Mouse (Mus musculus) thymus, postnatal 36 days (tissue): ENCODE measurements around the gene Slc35d1.

ENCODE experiments used
- DNase-seq, 2 experiments: peaks; one replicate each; pipeline ENCODE4 v3.0.0; 2022; ENCODE audit warnings: mixed read lengths in 2 of 2

Slc35d1 gene

GRCm38 (mm10) chr4:103214925-103215820, at the start of gene Slc35d1:
TSS of gene Slc35d1 (minus strand) at chr4:103215164.
- DNase-seq, result peak; percentile 83 to 89

GRCm38 (mm10) chr4:103263812-103264396, 48.9 kb upstream of the Slc35d1 start:
- no peak for DNase-seq

DNA sequence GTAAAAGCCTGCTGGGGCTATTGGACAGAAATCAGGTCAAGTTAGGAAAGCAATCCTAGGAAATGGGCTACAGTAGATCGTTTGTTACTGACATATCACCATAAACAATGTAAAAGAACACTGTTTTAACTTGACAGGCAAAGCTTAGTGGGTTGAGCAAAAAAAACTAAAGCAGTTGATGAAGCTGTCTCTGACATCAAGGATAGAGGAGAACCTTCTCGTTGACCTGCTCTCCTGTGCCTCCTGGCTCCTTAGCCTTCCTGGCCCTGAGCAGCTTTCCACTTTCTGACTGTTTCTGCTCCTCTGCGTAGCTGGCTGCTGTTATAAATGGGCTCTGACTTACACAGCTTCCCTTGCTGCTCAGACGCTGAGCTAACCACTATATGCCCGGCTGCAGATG, 48.4 kb upstream of the Slc35d1 start:
- DNase-seq, result no peak

- DNase-seq, result peak; percentile 7 to 11
Observed at GRCm38 (mm10) chr4:103258817-103259216, 43.9 kb upstream of the Slc35d1 start.

GRCm38 (mm10) chr4:103253846-103254245, 38.9 kb upstream of the Slc35d1 start:
- no peak for DNase-seq

- no peak for DNase-seq
Observed at GRCm38 (mm10) chr4:103249436-103250085, 34.6 kb upstream of the Slc35d1 start.

GRCm38 (mm10) chr4:103247813-103248212, 32.8 kb upstream of the Slc35d1 start:
- DNase-seq, result no peak

DNA sequence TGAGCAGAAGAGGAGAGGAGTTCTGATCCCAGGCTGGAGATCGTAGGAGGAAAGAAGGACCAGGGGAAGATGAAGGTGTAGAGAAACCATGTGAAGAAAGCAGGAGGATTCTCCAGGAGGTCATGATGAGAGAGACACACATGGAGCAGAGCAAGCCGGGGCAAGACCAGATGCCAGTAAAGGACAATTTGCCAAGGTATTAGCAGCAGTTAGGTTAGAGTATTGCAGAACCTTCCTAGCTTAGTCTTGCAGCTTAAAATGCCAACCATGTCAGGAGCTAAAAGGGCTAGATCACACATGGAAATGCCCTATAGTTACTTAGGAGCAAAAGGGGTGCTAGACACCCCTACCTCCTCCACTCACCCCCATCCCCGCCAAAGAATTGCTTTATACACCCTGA, 32.3 kb upstream of the Slc35d1 start:
- no peak for DNase-seq

DNA sequence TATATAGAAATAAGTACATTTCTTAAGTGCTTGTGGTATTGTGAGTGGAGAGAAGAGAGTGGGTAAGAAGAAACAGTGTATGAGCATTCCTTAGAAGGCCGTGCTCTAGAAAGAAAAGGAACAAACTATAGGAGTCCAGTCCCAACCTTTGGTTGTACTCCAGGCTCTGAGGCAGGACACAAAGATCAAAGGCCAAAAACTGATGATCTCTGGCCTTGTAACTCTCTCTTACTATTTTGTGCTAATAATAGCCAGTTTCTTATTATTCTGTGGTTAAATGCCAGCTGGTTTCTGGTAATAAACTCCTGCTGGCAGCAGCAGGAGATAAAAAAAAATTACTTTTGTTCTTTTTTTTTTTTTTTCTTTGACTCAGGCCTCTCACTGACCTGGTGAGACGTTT, 17.2 kb upstream of the Slc35d1 start:
- no peak for DNase-seq

GRCm38 (mm10) chr4:103222854-103223253, 7.9 kb upstream of the Slc35d1 start:
- no peak for DNase-seq

GRCm38 (mm10) chr4:103221789-103222188, 6.8 kb upstream of the Slc35d1 start:
- DNase-seq, result no peak

- DNase-seq, result no peak
Observed at GRCm38 (mm10) chr4:103219011-103219410, 4.0 kb upstream of the Slc35d1 start.

- no peak for DNase-seq
Observed at GRCm38 (mm10) chr4:103216046-103216445, 1.1 kb upstream of the Slc35d1 start.

DNA sequence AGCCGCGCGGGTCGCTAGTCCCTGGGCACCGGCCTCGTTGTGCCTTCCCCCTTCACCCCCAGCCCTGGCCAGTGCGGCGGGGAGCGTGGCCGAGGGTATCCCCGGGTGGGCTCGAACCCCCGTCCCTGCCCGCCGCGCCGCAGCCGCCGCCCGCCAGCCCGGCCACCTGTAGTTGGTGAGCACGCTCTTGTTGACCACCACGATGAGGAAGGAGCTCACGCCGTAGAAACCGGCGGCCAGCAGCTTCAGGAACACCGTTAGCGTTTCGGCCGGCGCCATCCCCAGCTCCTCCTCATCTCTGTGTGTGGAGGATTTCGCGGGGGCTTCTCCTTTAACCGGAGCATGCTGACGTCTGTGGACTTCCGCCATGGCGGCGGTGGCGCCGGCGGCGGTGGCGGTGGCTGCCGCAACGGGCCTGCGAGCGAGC, 453 bp downstream of the Slc35d1 start:
- peak; percentile 80 to 83 for DNase-seq

- DNase-seq, result peak; percentile 35
Observed at GRCm38 (mm10) chr4:103213859-103214497, 986 bp downstream of the Slc35d1 start.

GRCm38 (mm10) chr4:103208553-103208952, 6.4 kb downstream of the Slc35d1 start:
- no peak for DNase-seq

DNA sequence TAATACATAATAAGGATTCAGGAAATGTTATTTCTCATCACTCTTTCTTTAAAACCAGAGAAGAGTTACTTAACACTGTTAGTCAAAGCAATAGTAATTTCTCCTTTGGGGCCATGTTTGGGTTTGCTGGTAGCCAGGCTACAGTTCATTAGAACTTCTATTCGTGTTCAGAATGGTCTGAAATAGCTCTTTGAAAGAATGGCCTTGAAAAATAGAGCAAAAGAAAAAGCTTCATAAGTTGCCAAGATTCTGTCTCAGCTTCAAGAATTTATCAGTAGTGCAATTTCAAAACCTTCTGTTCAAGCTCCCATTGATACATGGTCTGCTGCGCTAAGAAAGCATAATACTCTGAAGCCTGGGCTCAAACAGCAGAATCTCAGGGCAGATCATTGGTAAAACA, 11.3 kb downstream of the Slc35d1 start:
- no peak for DNase-seq

GRCm38 (mm10) chr4:103200046-103200445, 14.9 kb downstream of the Slc35d1 start:
- DNase-seq, result no peak

- peak; percentile 35 to 57 for DNase-seq
Observed at GRCm38 (mm10) chr4:103199086-103199485, 15.9 kb downstream of the Slc35d1 start.

GRCm38 (mm10) chr4:103197401-103197800, 17.6 kb downstream of the Slc35d1 start:
- DNase-seq, result no peak

- no peak for DNase-seq
Observed at GRCm38 (mm10) chr4:103192421-103192820, 22.5 kb downstream of the Slc35d1 start.

DNA sequence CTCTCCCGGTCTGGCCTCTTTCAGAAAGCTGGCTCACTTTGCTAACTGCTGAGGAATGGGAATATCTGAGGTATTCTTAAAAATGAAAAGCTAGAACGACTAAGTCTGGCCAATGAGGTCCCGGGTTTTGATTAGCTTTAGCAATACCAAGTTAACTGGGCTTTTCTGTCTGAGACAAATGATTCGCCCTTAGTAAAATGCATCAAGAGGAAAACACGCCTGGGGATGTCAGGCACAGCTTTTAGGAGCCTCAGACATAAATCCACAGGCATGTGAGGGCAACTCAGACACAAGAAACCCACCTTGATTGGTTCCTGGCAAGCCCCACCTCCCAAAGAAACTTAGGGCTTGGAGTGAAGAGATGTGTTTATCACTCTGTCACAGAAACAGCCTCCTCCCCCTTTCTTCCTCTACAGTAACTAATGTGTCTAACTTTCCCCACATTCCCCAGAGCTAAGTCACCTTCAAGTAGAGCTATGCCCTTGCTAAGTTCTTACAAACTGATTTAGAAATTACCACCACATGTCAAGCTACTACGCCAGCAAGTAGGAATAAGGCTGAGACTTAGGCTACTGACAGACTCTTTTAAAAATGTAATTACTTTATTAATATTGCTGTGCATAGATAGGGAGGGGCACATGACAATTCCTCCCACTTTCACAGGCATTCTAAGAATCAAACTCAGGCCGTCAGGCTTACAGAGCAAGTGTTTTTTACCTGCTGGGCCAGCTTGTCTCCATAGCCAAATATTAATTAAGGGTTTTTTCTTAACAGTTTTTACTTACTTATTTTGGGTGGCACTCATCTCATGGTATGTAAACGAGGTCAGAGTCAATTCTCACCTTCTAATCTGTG, 26.0 kb downstream of the Slc35d1 start:
- DNase-seq, result no peak
